Mouse (Mus musculus) forebrain, postnatal 0 days (tissue): Measurements from ENCODE around the gene C130032M10Rik. TPM values are rescaled to one million over a fixed set of nuclear protein-coding genes. Genes with fewer than 3 reads are reported as not detected.

ENCODE experiments used
- ATAC-seq: fragments of 200-750 bp; cut with Nextera tagmentation; 2 replicates; pipeline ENCODE4 v1.8.0; 2017; ENCODE audit warnings: mild to moderate bottlenecking, moderate library complexity
- DNase-seq: peaks from one replicate; pipeline ENCODE4 v3.0.0-alpha.2; 2015
- H3K27ac ChIP-seq: fragments of 300-500 bp; sonication (generic); 2 replicates; pipeline ENCODE4 v1.5.1; 2014; ENCODE audit warnings: low read depth, mild to moderate bottlenecking, antibody characterized with exemption, low read length, moderate library complexity, mixed read lengths
- H3K27me3 ChIP-seq: fragments of 300-500 bp; sonication (generic); 2 replicates; pipeline ENCODE4 v1.6.1; 2014; ENCODE audit warnings: mild to moderate bottlenecking, low read length, mixed read lengths; ENCODE audit not compliant: insufficient read depth
- H3K36me3 ChIP-seq: fragments of 300-500 bp; sonication (generic); 2 replicates; pipeline ENCODE4 v1.6.1; 2014; ENCODE audit warnings: mild to moderate bottlenecking, moderate library complexity; ENCODE audit not compliant: insufficient read depth
- H3K4me1 ChIP-seq: fragments of 300-500 bp; sonication (generic); 2 replicates; pipeline ENCODE4 v1.6.1; 2014; ENCODE audit warnings: antibody characterized with exemption; ENCODE audit not compliant: insufficient read depth
- H3K4me2 ChIP-seq: fragments of 300-500 bp; sonication (generic); 2 replicates; pipeline ENCODE4 v1.6.1; 2014; ENCODE audit warnings: low read depth, mild to moderate bottlenecking, moderate library complexity
- H3K4me3 ChIP-seq: fragments of 300-500 bp; sonication (generic); 2 replicates; pipeline ENCODE4 v1.5.1; 2014; ENCODE audit warnings: low read depth, low read length, mixed read lengths
- H3K9ac ChIP-seq: fragments of 300-500 bp; sonication (generic); 2 replicates; pipeline ENCODE4 v1.6.1; 2014; ENCODE audit warnings: mild to moderate bottlenecking
- H3K9me3 ChIP-seq: fragments of 300-500 bp; sonication (generic); 2 replicates; pipeline ENCODE4 v1.6.1; 2016; ENCODE audit warnings: low read length
- CTCF ChIP-seq: sonication (generic); IDR thresholded peaks from 2 replicates; pipeline ENCODE4 v1.5.1; 2016; ENCODE audit warnings: antibody characterized with exemption, control low read depth, low read depth
- WGBS: fragments of 180-500 bp; shearing (Covaris S2); extraction: QIAGEN DNeasy Blood & Tissue Kit; methylation state at CpG from one replicate; pipeline ENCODE4 v1.1.7; 2014; 5-methylcytosine and 5-hydroxymethylcytosine counted together
- polyA plus RNA-seq: library from polyadenylated mRNA; unstranded; fragments of >200 nt; fragmentation: Nextera tagmentation; extraction: Ambion mirVana; gene quantifications from 2 replicates; pipeline ENCODE4 v1.2.1, GENCODE M21; 2015
- total RNA-seq: library from RNA; depleted of rRNA; stranded (reverse); fragments of >200 nt; gene quantifications from 2 replicates; pipeline ENCODE4 v1.2.3, GENCODE M21; 2014

C130032M10Rik gene
- total and polyA plus RNA-seq, 2 experiments from 2014 or later = not detected

- no peaks in the 10 kb centered on the region for H3K9me3 ChIP-seq
Measured at GRCm38 (mm10) chr9:114548496-114548895, 33.0 kb downstream of the C130032M10Rik start.

GRCm38 (mm10) chr9:114549117-114549516, 33.6 kb downstream of the C130032M10Rik start:
- no peak for DNase-seq
- Histone ChIP-seq H3K4me1 (no peaks in the 10 kb centered on the region), H3K9me3 (no peaks in the 10 kb centered on the region), H3K4me2 (no peak overlapping the region), H3K9ac (no peak overlapping the region), H3K4me3 (no peak overlapping the region), H3K27ac (no peak overlapping the region), H3K27me3 (peaks cover 15% of the 10 kb centered on the region), H3K36me3 (no peaks in the 10 kb centered on the region)
- TF ChIP-seq CTCF = no peak
- no peak for ATAC-seq
- WGBS = 20% methylated on average over 5 of the region's 5 CpGs

More at GRCm38 (mm10) chr9:114548496-114548895, 33.0 kb downstream of the C130032M10Rik start:
- DNase-seq (no peak), ATAC-seq (no peak)
- Histone ChIP-seq H3K9ac (no peak overlapping the region), H3K4me1 (no peaks in the 10 kb centered on the region), H3K4me2 (no peak overlapping the region), H3K27me3 (peaks cover 15% of the 10 kb centered on the region), H3K4me3 (no peak overlapping the region), H3K27ac (no peak overlapping the region), H3K36me3 (no peaks in the 10 kb centered on the region)
- TF ChIP-seq CTCF = no peak
- 32% methylated on average over 4 of the region's 4 CpGs for WGBS

GRCm38 (mm10) chr9:114550033-114550432, 34.5 kb downstream of the C130032M10Rik start:
- Histone ChIP-seq H3K27me3 (peaks cover 15% of the 10 kb centered on the region), H3K36me3 (no peaks in the 10 kb centered on the region), H3K4me3 (no peak overlapping the region), H3K9ac (no peak overlapping the region), H3K4me1 (no peaks in the 10 kb centered on the region), H3K27ac (no peak overlapping the region), H3K4me2 (no peak overlapping the region), H3K9me3 (no peaks in the 10 kb centered on the region)
- 29% methylated on average over 6 of the region's 6 CpGs for WGBS
- no peak for TF ChIP-seq CTCF
- DNase-seq (no peak), ATAC-seq (no peak)

- ATAC-seq = no peak
- Histone ChIP-seq H3K4me3 (no peak overlapping the region), H3K9me3 (no peaks in the 10 kb centered on the region), H3K27me3 (peaks cover 17% of the 10 kb centered on the region), H3K4me2 (no peak overlapping the region), H3K36me3 (no peaks in the 10 kb centered on the region), H3K4me1 (no peaks in the 10 kb centered on the region), H3K27ac (no peak overlapping the region), H3K9ac (no peak overlapping the region)
- no peak for TF ChIP-seq CTCF
- DNase-seq = no peak
Measured at GRCm38 (mm10) chr9:114553828-114554227, 38.3 kb downstream of the C130032M10Rik start.

GRCm38 (mm10) chr9:114554355-114554979, 39.0 kb downstream of the C130032M10Rik start:
- 46% methylated on average over 5 of the region's 5 CpGs for WGBS
- TF ChIP-seq CTCF = no peak
- ATAC-seq = no peak

GRCm38 (mm10) chr9:114556276-114556855, 40.9 kb downstream of the C130032M10Rik start:
- DNase-seq (no peak), ATAC-seq (no peak)
- Histone ChIP-seq H3K27me3 (peaks cover 30% of the 10 kb centered on the region), H3K4me2 (no peak overlapping the region), H3K27ac (no peak overlapping the region), H3K4me1 (no peaks in the 10 kb centered on the region), H3K4me3 (no peak overlapping the region), H3K9ac (no peak overlapping the region), H3K9me3 (no peaks in the 10 kb centered on the region), H3K36me3 (no peaks in the 10 kb centered on the region)
- whole genome bisulfite sequencing = 45% methylated on average over 10 of the region's 10 CpGs
- TF ChIP-seq CTCF = no peak

More at GRCm38 (mm10) chr9:114554355-114554979, 39.0 kb downstream of the C130032M10Rik start:
- Histone ChIP-seq H3K9me3 (no peaks in the 10 kb centered on the region), H3K4me3 (no peak overlapping the region), H3K27ac (no peak overlapping the region), H3K4me1 (no peaks in the 10 kb centered on the region), H3K4me2 (no peak overlapping the region), H3K9ac (no peak overlapping the region), H3K27me3 (peaks cover 20% of the 10 kb centered on the region), H3K36me3 (no peaks in the 10 kb centered on the region)
- DNase-seq = peak; percentile 24

- Histone ChIP-seq H3K36me3 (no peaks in the 10 kb centered on the region), H3K4me1 (no peaks in the 10 kb centered on the region), H3K9ac (no peak overlapping the region), H3K4me3 (no peak overlapping the region), H3K27me3 (peaks cover 35% of the 10 kb centered on the region), H3K27ac (no peak overlapping the region), H3K9me3 (no peaks in the 10 kb centered on the region), H3K4me2 (no peak overlapping the region)
- TF ChIP-seq CTCF = no peak
- DNase-seq = no peak
- no peak for ATAC-seq
- WGBS = 24% methylated on average over 7 of the region's 7 CpGs
Measured at GRCm38 (mm10) chr9:114557086-114557485, 41.6 kb downstream of the C130032M10Rik start.
